Mouse (Mus musculus) ES-Bruce4 (cell line): ENCODE results near the gene Cdc42bpa. TPM values are rescaled to one million over a fixed set of nuclear protein-coding genes. Genes with fewer than 3 reads are reported as not detected.

Experiments used
- H3K27ac ChIP-seq: 2 replicates; pipeline ENCODE4 v1.5.1; 2012; ENCODE audit warnings: low read length, inconsistent platforms; ENCODE audit not compliant: insufficient read depth
- H3K27me3 ChIP-seq: 2 replicates; pipeline ENCODE4 v1.6.1; 2012; ENCODE audit warnings: mild to moderate bottlenecking, low read length, inconsistent platforms; ENCODE audit not compliant: control insufficient read depth, poor library complexity, insufficient read depth, severe bottlenecking
- H3K36me3 ChIP-seq: 2 replicates; pipeline ENCODE4 v1.6.1; 2012; ENCODE audit warnings: inconsistent platforms, mild to moderate bottlenecking, low read length, moderate library complexity; ENCODE audit not compliant: control insufficient read depth, poor library complexity, insufficient read depth, severe bottlenecking
- H3K4me1 ChIP-seq: one replicate; pipeline ENCODE4 v1.8.1; 2011; ENCODE audit warnings: low read length; ENCODE audit not compliant: control insufficient read depth, insufficient read depth
- H3K4me3 ChIP-seq: 2 replicates; pipeline ENCODE4 v1.5.1; 2011; ENCODE audit warnings: low read depth, mild to moderate bottlenecking, low read length
- H3K9ac ChIP-seq: 2 replicates; pipeline ENCODE4 v1.6.1; 2012; ENCODE audit warnings: low read depth, mild to moderate bottlenecking, inconsistent platforms; ENCODE audit not compliant: poor library complexity, severe bottlenecking
- H3K9me3 ChIP-seq: replicated peaks from 2 replicates; pipeline ENCODE4 v1.6.1; 2012; ENCODE audit warnings: mild to moderate bottlenecking, low read length, inconsistent platforms; ENCODE audit not compliant: control insufficient read depth, poor library complexity, insufficient read depth, severe bottlenecking
- CTCF ChIP-seq: IDR thresholded peaks from one replicate; pipeline ENCODE4 v1.8.1; 2011; ENCODE audit warnings: low read depth, low read length
- EP300 ChIP-seq: IDR thresholded peaks from 2 replicates; pipeline ENCODE4 v1.6.1; 2011; ENCODE audit warnings: low read depth, low read length; ENCODE audit not compliant: insufficient read depth
- POLR2A ChIP-seq: IDR thresholded peaks from one replicate; pipeline ENCODE4 v1.8.1; 2011; ENCODE audit warnings: low read length; ENCODE audit not compliant: insufficient read depth
- polyA plus RNA-seq: library from polyadenylated mRNA; stranded (reverse); fragments of >200 nt; gene quantifications from 2 replicates; pipeline ENCODE4 v1.2.4, GENCODE M21; 2011; ENCODE audit warnings: low read depth; ENCODE audit not compliant: missing spikeins, insufficient read depth, insufficient read length

Cdc42bpa gene
- polyA plus RNA-seq, 1 experiment, result 39.3 TPM

- Histone ChIP-seq H3K27me3 (no peaks in the 10 kb centered on the region), H3K27ac (no peak overlapping the region), H3K36me3 (no peaks in the 10 kb centered on the region), H3K9me3 (no peaks in the 10 kb centered on the region), H3K4me3 (no peak overlapping the region), H3K9ac (no peak overlapping the region), H3K4me1 (peaks cover 7% of the 10 kb centered on the region)
- TF ChIP-seq EP300, result no peak
- no peak for TF ChIP-seq CTCF
- no peak for TF ChIP-seq POLR2A
Measured at GRCm38 (mm10) chr1:180212911-180213310, 252.6 kb downstream of the Cdc42bpa start.

DNA sequence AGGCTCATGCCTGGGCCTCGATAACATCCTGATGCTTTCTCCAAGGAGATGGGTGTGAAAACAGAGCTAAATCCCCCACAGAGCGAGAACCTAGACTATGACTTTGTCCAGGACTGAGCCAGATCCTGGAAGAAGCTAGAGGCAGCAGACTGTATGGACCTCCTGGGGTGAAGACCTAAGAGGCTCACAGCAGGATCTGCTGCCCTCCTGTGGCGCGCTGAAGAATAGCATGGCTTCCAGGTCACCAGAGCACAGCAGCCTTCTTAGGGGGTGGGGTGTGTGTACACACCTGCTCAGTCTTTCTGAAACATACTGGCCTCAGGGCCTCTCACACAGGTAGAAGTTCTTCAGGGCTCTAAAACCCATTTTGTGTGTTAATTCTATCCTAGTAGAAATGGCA is 254.8 kb downstream of the Cdc42bpa start:
- H3K9me3 ChIP-seq, result no peaks in the 10 kb centered on the region
- no peaks in the 10 kb centered on the region for H3K27me3 ChIP-seq
- H3K27ac ChIP-seq, result no peak overlapping the region
- no peak overlapping the region for H3K9ac ChIP-seq
- peak; percentile 98 for TF ChIP-seq CTCF
- 0 out of 2 replicates have a peak, but pooled peaks have one; percentile 65 for TF ChIP-seq EP300
- TF ChIP-seq POLR2A, result no peak
- H3K4me3 ChIP-seq, result 0 out of 2 replicates have a peak overlapping the region, but pooled peaks have one; percentile 12
- peaks cover 5% of the 10 kb centered on the region for H3K4me1 ChIP-seq
- H3K36me3 ChIP-seq, result no peaks in the 10 kb centered on the region

Other genes starting within 250 kb of the Cdc42bpa start
- 0.79 TPM in 1 of 2 replicates, not detected in the other for gene Kif28, start 215.2 kb upstream of the Cdc42bpa start, polyA plus RNA-seq
- not detected in 2 replicates for gene Gm10518, start 157.1 kb upstream of the Cdc42bpa start, polyA plus RNA-seq
- gene Ahctf1, start 156.8 kb upstream of the Cdc42bpa start, polyA plus RNA-seq, result 131 and 141 TPM in 2 replicates
- gene Coq8a, start 239.1 kb downstream of the Cdc42bpa start, polyA plus RNA-seq, result 6.8 and 6.9 TPM in 2 replicates